Mouse (Mus musculus) cerebellum, postnatal 4 days (tissue): Measurements from ENCODE around the gene Hoxd12.

Source experiments
- DNase-seq, 2 experiments: peaks; one replicate each; pipeline ENCODE4 v3.0.0; 2022; ENCODE audit warnings: low spot score in 2 of 2, mixed read lengths in 1 of 2

Gene Hoxd12

DNA sequence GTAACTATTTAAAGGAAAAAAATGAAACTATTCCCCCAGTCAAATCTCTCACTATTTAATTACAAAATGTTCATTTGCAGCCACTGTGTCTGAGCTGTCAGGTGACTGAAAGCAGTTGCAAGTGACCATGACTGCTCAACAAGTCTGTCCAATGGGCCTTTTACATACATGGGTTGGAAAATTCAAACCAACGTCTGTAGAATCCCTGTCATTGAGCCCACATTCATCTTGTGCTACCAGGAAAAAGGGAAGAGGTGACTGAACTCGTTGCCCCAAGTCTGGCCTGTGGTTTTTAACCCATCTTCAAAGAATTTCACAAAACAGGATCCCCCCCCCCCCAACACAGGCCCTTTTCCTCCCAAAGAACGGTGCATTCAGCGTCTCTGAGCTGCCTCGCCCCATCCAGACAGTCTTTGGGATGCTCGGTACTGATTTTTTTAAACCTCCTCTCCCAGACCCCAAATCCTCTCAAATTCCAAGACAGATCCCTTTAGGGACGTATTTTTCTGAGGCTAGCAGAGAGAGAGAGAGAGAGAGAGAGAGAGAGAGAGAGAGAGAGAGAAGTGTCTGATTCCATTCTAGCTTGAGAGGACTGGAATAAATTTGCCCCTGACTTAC is 21.1 kb downstream of the Hoxd12 start:
- no peak for DNase-seq

- peak in 1 of 2 experiments; percentile 13 for DNase-seq
Measured at GRCm38 (mm10) chr2:74696442-74697335, 21.9 kb downstream of the Hoxd12 start.

DNA sequence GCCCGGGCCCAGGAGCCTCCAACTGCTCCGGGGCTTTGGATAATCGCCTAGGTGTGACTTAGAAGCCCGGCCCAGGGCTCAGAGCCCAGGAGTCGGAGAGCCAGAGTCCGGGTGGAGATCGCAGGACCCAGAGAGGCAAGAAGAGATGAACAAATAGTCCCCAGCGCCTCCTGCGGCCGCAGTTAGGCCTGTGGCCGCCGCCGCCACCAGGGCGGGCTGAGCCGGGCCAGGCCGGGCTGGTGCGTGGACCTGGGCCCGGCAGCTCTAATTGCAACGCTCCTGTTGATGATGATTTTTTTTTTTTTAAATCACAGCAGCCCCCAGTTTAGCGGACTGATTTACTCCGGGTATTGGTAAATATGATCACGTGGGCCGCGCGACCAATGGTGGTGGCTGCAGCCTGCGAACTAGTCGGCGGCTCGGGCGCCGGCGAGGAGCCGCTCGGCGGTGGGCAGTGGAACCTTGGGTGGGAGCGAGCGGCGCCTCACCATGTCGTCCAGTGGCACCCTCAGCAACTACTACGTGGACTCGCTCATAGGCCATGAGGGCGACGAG is 22.8 kb downstream of the Hoxd12 start, which contains the start of gene Hoxd9:
Gene Hoxd9, plus strand, starts transcription at position 161 of the 555 bp plus-strand sequence.
- DNase-seq = peak in 1 of 2 experiments; percentile 18

- DNase-seq = peak in 1 of 2 experiments; percentile 19
Measured at GRCm38 (mm10) chr2:74698201-74699052, 23.6 kb downstream of the Hoxd12 start.

DNA sequence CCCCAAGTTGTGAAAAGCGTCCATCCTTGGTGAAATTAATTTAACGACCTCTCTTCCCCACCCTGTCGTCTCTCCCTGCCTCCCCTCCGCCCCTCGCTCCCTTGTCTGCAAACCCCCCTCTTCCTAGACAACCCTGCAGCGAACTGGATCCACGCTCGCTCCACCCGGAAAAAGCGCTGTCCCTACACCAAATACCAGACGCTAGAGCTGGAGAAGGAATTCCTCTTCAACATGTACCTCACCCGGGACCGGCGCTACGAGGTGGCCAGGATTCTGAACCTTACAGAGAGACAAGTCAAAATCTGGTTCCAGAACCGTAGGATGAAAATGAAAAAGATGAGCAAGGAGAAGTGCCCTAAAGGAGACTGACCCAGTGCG is 24.2 kb downstream of the Hoxd12 start:
- DNase-seq = peak in 1 of 2 experiments; percentile 10

- peak in 1 of 2 experiments; percentile 18 for DNase-seq
Measured at GRCm38 (mm10) chr2:74699664-74700545, 25.1 kb downstream of the Hoxd12 start.

- peak in 1 of 2 experiments; percentile 19 for DNase-seq
Measured at GRCm38 (mm10) chr2:74700546-74701112, 25.8 kb downstream of the Hoxd12 start.

- peak; percentile 77 to 87 for DNase-seq
Measured at GRCm38 (mm10) chr2:74701949-74702819, 27.4 kb downstream of the Hoxd12 start.

DNA sequence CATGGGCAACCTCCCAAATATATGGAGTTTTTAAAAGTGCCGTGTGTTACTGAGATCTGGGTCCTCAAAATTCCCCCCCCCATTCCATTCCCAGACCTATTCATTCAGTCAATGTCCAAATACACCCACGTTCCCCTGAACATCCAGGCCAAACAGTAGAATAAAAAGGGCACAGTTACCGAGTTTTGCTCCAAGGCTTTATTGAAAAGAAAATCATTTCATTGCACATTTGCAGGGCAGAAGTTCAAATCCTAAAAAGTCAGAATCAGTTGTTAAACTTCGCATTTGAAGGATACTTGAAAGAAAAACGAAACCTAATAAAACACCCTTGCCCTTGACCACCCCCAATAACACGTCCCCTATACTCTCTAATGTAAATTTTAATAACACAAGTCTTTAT is 28.0 kb downstream of the Hoxd12 start:
- DNase-seq = no peak

DNA sequence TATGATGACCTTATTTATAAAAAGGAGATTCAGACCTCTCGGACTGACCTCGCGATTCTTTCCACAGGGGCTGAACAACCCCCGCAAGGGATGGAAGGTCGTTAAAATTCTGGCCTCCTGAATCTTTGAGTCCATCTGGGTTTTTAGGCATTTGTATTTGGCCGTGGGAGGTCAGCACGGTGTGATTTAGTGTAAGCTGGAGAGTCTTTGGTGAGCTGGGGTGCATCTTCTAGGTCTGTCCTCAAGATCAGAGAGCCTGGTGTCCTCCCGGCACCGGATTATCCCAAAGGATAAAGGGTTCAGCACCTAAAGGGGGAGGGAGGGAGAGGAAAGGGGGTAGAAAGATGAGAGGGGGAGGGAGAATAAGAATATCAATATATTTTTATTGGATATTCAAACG is 28.5 kb downstream of the Hoxd12 start:
- DNase-seq = no peak

DNA sequence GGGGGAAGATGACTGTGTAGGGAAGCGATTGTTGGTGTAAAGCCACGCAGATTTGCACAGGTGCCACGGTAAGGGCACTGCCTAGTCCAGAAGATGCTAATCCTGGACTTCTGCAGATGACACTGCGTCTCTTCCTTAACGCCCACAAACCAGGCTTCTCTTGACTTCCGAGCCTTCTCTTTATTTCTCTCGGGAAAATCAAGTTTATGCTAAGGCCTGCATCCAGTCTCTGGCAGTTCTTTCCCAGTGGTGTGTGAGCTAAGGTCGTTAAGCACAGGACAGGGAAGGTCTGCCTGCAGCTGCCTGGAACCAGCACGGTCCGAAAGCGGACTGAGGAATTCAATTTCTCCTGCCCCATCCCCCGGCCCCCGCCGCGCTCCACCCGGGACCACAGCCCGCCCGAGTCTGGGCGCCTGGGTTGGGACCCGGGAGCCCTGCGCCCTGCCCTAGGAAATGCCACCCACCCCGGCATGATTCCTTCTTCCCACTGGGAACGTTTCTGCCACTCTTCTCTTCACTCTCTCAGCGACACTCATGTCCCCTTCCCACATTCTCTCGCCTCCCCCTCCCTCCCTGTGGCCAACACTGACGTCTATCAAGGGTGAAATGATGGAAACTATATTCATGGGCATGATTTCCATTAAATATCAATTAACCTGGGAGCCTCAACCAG is 29.0 kb downstream of the Hoxd12 start:
- DNase-seq = peak in 1 of 2 experiments; percentile 15

GRCm38 (mm10) chr2:74704393-74704998 is 29.7 kb downstream of the Hoxd12 start, which contains the start of gene Hoxd8:
Hoxd8 (plus strand) TSS chr2:74704615.
- DNase-seq = peak in 1 of 2 experiments; percentile 13

DNA sequence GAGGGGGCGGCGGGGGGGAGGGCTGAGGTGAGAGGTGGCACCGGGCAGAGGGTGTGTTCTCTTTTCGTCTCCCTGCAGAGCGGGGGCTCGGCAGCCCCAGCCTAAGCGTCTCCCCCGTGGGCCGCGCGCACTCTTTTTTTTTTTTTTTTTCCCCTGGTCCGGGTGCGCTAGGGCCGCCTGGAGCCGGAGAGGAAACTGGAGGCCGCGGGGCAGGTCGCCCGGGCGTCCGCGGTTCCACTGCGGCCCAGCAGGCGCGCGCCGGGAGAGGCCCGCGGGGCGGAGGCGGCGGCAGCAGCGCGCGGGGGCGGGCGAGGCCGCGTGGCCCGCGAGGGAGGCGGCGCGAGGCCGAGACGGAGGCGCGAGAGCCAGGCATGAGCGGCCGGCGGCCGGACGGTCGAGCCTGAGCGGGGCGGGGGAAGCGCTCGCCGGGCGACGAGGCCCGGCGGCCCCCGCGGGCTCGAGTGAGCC is 30.2 kb downstream of the Hoxd12 start:
- peak in 1 of 2 experiments; percentile 10 for DNase-seq

DNA sequence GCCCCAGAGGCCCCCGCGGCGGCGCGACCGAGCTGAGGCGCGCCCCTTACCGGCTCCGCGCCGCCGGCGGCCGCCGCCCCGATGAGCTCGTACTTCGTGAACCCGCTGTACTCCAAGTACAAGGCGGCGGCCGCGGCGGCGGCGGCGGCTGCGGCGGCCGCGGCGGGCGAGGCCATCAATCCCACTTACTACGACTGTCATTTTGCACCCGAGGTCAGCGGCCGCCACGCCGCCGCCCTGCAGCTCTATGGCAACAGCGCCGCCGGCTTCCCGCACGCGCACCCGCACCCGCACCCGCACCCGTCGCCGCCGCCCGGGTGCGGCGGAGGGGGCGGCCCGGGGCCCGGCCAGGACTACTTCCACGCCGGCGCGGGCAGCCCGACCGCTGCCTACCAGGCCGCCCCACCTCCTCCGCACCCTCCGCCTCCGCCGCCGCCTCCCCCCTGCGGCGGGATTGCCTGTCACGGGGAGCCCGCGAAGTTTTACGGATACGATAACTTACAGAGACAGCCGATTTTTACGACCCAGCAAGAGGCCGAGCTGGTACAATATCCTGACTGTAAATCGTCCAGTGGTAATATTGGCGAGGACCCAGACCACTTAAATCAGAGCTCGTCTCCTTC is 30.8 kb downstream of the Hoxd12 start:
- DNase-seq = peak in 1 of 2 experiments; percentile 17

GRCm38 (mm10) chr2:74706393-74706960 is 31.7 kb downstream of the Hoxd12 start:
- DNase-seq = no peak

DNA sequence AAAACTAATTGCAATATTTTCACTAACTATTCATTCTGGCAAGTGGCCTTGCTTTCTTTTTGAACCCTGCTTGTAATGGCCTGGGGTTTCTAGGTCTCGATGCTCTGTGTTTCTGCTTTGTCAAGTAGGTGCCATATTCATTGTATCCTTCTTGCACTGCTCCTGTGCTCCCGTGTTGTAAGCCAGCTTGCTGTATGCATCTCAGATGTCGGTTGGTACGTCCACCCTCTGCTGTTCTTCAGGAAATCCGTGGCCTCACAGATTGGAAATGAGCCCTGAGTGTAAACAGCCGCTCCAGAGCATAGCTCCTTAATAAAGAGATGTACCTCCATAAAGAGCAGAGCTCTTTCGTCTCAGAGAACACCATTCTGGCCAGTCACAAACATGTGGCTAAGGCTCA is 32.8 kb downstream of the Hoxd12 start:
- peak in 1 of 2 experiments; percentile 13 for DNase-seq

- no peak for DNase-seq
Measured at GRCm38 (mm10) chr2:74708676-74709075, 33.9 kb downstream of the Hoxd12 start.
